Mouse (Mus musculus): ENCODE measurements around the gene Prss36.
"Not testable (repeated sequence)": the region's sequence is repeated elsewhere in the genome, so short reads cannot be mapped to it uniquely, and the experiment has no call there.

Prss36 gene

GRCm38 (mm10) chr7:127903971-127904796, 42.3 kb downstream of the Prss36 start, which contains the start of gene Bckdk:
TSS of gene Bckdk (plus strand) at chr7:127904082.
- in situ Hi-C loops (cut with MseI, MboI), result no loop called here

- in situ Hi-C loops (cut with MseI, MboI), result no loop called here
These were observed 44.8 kb downstream of the Prss36 start for GRCm38 (mm10) chr7:127901772-127902171.

- in situ Hi-C loops (cut with MseI, MboI), result no loop called here
These were observed 46.5 kb downstream of the Prss36 start for GRCm38 (mm10) chr7:127899997-127900396.

GRCm38 (mm10) chr7:127898179-127898956, 48.2 kb downstream of the Prss36 start:
- in situ Hi-C loops (cut with MseI, MboI), result no loop called here

GRCm38 (mm10) chr7:127897542-127897941, 49.0 kb downstream of the Prss36 start:
- in situ Hi-C loops (cut with MseI, MboI), result no loop called here

DNA sequence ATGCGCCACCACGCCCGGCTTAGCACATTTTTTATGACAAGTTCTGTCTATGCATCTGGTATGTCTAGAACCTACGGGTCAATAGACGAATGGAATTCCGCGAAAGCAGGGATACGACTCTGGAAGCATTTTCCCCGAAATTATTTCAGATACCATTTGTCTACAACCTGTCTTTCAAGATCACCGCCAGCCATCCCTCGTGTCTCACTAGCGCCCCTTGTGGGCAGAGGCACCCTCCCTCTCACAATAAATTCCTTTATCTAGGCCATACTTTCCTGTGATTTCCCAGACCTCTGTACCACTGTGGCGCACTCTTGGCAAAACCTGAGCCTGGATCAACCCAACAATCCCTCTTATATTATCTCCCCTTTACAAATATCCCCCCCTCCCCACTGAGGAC, 50.1 kb downstream of the Prss36 start:
- in situ Hi-C loops (cut with MseI, MboI), result no loop called here

GRCm38 (mm10) chr7:127895891-127896290, 50.6 kb downstream of the Prss36 start:
- in situ Hi-C loops (cut with MseI, MboI), result not testable (repeated sequence)

- in situ Hi-C loops (cut with MseI, MboI), result no loop called here
These were observed 51.1 kb downstream of the Prss36 start, which contains the start of the genes Gm21974 and Vkorc1 for GRCm38 (mm10) chr7:127895442-127895841. TSS of gene Gm21974 (minus strand) at chr7:127895454. TSS of gene Vkorc1 (minus strand) at chr7:127895617.

DNA sequence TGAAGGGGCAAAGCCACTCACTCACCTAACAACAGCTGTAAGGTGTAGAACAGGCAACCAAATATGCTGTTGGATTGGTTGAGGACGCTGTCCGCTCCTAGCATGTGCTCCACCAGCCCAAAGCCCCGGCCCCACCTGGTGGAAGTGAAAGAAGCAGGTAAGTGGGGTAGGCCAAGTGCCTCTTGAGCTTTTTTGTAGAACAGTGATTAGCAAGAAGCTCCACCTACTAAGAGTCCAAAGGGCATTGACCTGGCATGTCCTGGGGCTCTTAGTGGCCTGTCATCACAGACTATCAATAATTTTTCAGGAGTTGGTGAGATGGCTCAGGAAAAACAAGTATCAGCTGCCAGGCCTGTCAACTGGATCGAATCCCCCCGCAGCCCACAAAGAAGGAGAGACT, 52.0 kb downstream of the Prss36 start:
- in situ Hi-C loops (cut with MseI, MboI), result no loop called here

DNA sequence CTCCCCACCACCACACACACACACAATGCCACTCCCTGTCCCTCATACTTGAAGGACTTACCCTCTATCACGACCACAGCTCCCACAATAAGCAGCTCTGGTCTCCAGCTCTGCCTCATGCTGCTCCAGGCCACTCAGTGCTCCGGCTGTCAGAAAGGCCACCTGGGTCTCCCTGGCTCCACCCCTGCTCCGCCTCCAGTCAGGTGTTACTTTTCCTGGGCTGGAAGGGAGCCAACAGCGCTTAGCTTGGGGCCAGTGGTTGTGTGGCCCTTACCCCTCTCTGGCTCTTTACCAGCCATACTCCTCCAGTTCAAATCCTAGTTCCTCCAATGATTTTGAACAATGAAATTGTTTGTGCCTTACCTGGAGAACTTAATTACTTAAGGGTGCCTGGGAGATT, 55.7 kb downstream of the Prss36 start, which contains the start of gene Prss53:
TSS of gene Prss53 (minus strand) at position 173 of the 400 bp plus-strand sequence.
- in situ Hi-C loops (cut with MseI, MboI), result no loop called here

DNA sequence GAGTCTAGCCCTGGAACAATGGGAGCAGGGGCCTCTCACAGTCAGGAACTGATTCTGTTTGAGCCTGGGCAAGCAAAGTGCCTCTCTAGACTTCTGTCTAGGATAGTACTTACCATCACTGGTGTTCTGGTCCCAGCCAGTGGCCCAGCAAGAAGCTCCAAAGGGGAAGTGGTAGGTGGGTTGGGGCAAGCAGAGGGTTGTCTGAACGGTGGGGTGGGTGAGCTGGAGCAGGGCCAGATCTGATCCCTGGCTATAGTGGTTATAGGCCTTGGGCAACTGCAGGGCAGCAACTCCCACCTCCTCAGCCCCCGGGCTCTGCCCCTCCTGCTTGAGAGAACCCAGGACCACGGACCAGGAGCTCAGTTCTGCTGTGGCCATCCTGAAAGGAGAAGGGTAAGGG, 57.7 kb downstream of the Prss36 start:
- in situ Hi-C loops (cut with MseI, MboI), result no loop called here

DNA sequence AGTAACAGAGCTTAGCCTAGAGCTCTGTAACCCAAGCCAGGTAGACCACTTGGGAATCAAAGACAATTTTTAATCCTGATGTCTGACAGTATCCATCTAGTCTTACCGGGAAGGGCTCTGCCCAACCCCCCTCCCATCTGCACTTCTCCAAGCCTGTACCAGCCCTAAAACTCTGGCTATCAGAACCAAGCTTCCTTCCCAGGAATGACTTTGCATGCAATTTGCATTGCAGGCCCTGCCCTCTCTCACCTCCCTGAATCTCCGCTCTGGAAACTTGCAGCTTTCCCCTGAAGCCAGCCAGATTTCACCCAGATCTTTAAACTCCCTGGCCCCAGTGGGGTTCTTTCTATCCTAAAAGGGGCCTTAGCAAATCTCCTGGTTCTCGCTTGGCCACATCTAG, 58.7 kb downstream of the Prss36 start:
- in situ Hi-C loops (cut with MseI, MboI), result no loop called here

DNA sequence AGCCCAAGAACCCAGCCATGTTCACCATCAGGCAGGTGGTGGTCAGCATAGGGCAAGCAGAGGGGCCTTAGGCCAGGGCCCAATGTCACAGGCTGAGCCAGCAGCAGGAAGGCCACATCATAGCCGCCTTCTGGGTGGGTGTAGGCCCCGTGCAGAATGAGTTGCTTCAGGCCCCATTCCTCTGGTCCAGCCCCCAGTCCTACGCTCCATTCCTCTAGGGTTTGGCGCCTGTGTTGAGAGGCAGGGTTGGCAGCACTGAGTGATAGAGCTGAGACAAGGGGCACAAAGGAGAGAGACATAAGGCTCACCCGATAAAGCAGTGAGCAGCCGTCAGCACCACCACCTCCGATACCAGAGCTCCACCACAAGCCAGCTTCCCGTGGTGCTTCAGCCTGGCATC, 59.3 kb downstream of the Prss36 start:
- in situ Hi-C loops (cut with MseI, MboI), result no loop called here

DNA sequence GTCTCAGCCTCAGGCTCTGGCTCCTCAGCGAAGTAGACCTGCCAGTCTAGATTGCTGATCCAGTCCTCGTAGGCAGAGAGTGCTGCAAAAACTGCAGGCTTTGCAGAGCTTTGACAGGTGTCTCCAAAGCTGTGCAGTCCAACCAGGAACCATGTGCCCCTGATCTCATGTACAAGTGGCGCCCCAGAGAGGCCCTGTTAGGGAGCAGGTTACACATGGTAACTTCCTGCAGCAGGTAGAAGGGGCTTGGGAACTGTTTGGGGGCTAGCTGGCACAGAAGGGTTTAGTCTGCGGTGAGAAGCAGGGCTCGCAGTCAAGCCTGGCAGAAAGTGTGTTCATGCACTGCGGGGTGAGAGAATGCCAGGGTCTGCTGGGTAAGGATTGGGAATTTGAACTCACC, 60.0 kb downstream of the Prss36 start:
- in situ Hi-C loops (cut with MseI, MboI), result no loop called here

- in situ Hi-C loops (cut with MseI, MboI), result no loop called here
These were observed 60.6 kb downstream of the Prss36 start for GRCm38 (mm10) chr7:127885951-127886350.
